In the genomic region with DNA sequence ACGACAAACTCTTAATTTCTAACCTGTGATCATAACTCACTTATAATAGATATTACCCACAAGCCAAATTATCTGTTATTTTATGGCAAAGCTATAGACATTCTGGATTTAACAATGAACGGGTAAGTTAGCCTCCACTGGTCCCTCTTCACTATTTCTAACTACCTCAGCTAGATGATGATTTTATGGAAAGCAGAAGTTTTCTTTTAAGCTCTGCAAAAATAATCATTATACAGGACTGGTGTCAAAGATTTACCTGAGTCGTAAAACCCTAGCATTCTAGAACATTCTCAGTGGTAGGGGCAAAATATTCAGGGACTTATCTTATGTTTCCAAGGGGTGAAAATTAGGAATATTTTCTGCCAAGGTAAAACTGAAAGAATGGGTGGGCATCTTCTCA, we compare ENCODE assay signal across 26 mouse cellular contexts. TPM values are rescaled to one million over a fixed set of nuclear protein-coding genes. Genes with fewer than 3 reads are reported as not detected.
DNase-seq lines count a peak whose midpoint lies in the region; ATAC-seq and TF ChIP-seq lines count a peak whose summit lies in the region.
"Had no signal": no experiment of that assay in that cellular context is flagged by ENCODE, and none has a peak within 500 bp of the region (broad histone marks: within the 10 kb centered on the region; RNA-seq: fewer than 3 reads in every experiment).

No protein-coding gene starts in this region.

- no peaks in the 10 kb centered on the region for H3K27me3 ChIP-seq in kidney, adult 2 months (replicated peaks; ENCODE audit: control insufficient read depth, insufficient read depth, low read length)
- H3K27me3 ChIP-seq in kidney, embryonic 16.5 days (ENCODE audit: insufficient read depth, low read length): no peaks in the 10 kb centered on the region
- H3K27me3 ChIP-seq in liver, adult 2 months (ENCODE audit: control insufficient read depth, insufficient read depth, low read length): no peaks in the 10 kb centered on the region
- H3K27me3 ChIP-seq in liver, postnatal 0 days (ENCODE audit: insufficient read depth, low read length): no peaks in the 10 kb centered on the region
- H3K27me3 ChIP-seq: CH12.LX, Patski had no signal

- no peak overlapping the region for H3K4me2 ChIP-seq in kidney, embryonic 16.5 days (replicated peaks; ENCODE audit: low read depth, low read length)
- no peak overlapping the region for H3K4me2 ChIP-seq in liver, postnatal 0 days (ENCODE audit: low read depth, low read length)

- peak; percentile 59 for DNase-seq in kidney, adult 2 months
- DNase-seq in kidney, postnatal 14 days: no peak
- DNase-seq in kidney, adult 9 months: peak; percentile 73
- peak; percentile 22 for DNase-seq in liver, adult 2 months (ENCODE audit: extremely low read depth, low read depth, low spot score)
- DNase-seq in liver, postnatal 0 days: no peak
- DNase-seq: adrenal gland, adult 2 months; adrenal gland, adult 8-10 months; adrenal gland, postnatal 10 days; adrenal gland, postnatal 14 days; adrenal gland, postnatal 25 days; adrenal gland, postnatal 36 days; B cell, adult 2 months; cerebellum, adult 11 months; cerebellum, adult 11-12 months; cerebellum, adult 18-20 months had no signal

- no peak for TF ChIP-seq EP300 in liver, postnatal 0 days (IDR thresholded peaks at IDR 0.05; ENCODE audit: low read depth)

- no peaks in the 10 kb centered on the region for H3K36me3 ChIP-seq in kidney, adult 2 months (ENCODE audit: control insufficient read depth, insufficient read depth, low read length)
- H3K36me3 ChIP-seq in kidney, embryonic 16.5 days (ENCODE audit: insufficient read depth, low read length): no peaks in the 10 kb centered on the region
- peaks cover 4% of the 10 kb centered on the region; the same call in 1 of the 2 replicates for H3K36me3 ChIP-seq in liver, adult 2 months (ENCODE audit: control insufficient read depth, insufficient read depth, low read length)
- no peaks in the 10 kb centered on the region for H3K36me3 ChIP-seq in liver, postnatal 0 days (replicated peaks; ENCODE audit: insufficient read depth, low read length)
- H3K36me3 ChIP-seq: G1E had no signal

- no peaks in the 10 kb centered on the region for H3K9me3 ChIP-seq in kidney, embryonic 16.5 days (ENCODE audit: low read length)
- H3K9me3 ChIP-seq in liver, postnatal 0 days (ENCODE audit: low read length): no peaks in the 10 kb centered on the region
- H3K9me3 ChIP-seq: G1E had no signal

- ATAC-seq in kidney, embryonic 16.5 days (ENCODE audit: low FRiP score, low TSS enrichment): no peak
- ATAC-seq in liver, postnatal 0 days: no peak
- ATAC-seq: activated CD4-positive, CD25-positive, alpha-beta regulatory T cell, adult 4 months; CD4-positive, CD25-positive, alpha-beta regulatory T cell, adult 4 months; Patski had no signal

- peak overlapping the region; percentile 50; the same call in 1 of the 2 replicates for H3K4me3 ChIP-seq in kidney, adult 2 months (ENCODE audit: insufficient read depth, low read depth, low read length)
- H3K4me3 ChIP-seq in kidney, embryonic 16.5 days (ENCODE audit: low read length): no peak overlapping the region
- peak overlapping the region; percentile 72; the same call in 1 of the 2 replicates for H3K4me3 ChIP-seq in liver, adult 2 months (ENCODE audit: insufficient read depth, low read depth, low read length)
- no peak overlapping the region for H3K4me3 ChIP-seq in liver, postnatal 0 days (ENCODE audit: low read depth, low read length)

- no peak for TF ChIP-seq CTCF in kidney, adult 2 months (conservative IDR thresholded peaks at IDR 0.05; ENCODE audit: insufficient read depth, insufficient read length, low read depth, low read length)
- no peak for TF ChIP-seq CTCF in liver, adult 2 months (IDR thresholded peaks at IDR 0.05; ENCODE audit: low read depth, low read length)
- no peak for TF ChIP-seq CTCF in liver, postnatal 0 days (IDR thresholded peaks at IDR 0.05; ENCODE audit: low read depth)

- peaks cover 2% of the 10 kb centered on the region; the same call in 1 of the 2 replicates for H3K79me2 ChIP-seq in liver, adult 2 months (ENCODE audit: control insufficient read depth, insufficient read depth, low read length)

- no peak for TF ChIP-seq POLR2A in kidney, adult 2 months (IDR thresholded peaks at IDR 0.05; ENCODE audit: low read depth, low read length)
- no peak for TF ChIP-seq POLR2A in liver, adult 2 months (IDR thresholded peaks at IDR 0.05; ENCODE audit: extremely low read depth, insufficient read depth, low read length)

- 45% methylated on average over 3 of the region's 3 CpGs for whole genome bisulfite sequencing in kidney, adult 2 months
- WGBS in kidney, embryonic 16.5 days: 89% methylated on average over 3 of the region's 3 CpGs
- 32% methylated on average over 3 of the region's 3 CpGs for WGBS in liver, adult 2 months
- 73% methylated on average over 3 of the region's 3 CpGs for WGBS in liver, postnatal 0 days (ENCODE audit: insufficient replicate concordance)

- H3K9ac ChIP-seq in kidney, embryonic 16.5 days (replicated peaks; ENCODE audit: low read length): no peak overlapping the region
- no peak overlapping the region for H3K9ac ChIP-seq in liver, adult 2 months (ENCODE audit: low read depth, low read length)
- H3K9ac ChIP-seq in liver, postnatal 0 days (replicated peaks): no peak overlapping the region

- H3K4me1 ChIP-seq in kidney, adult 2 months (ENCODE audit: control insufficient read depth, insufficient read depth, low read length): peaks cover 3% of the 10 kb centered on the region; the same call in 1 of the 2 replicates
- no peaks in the 10 kb centered on the region for H3K4me1 ChIP-seq in kidney, embryonic 16.5 days (ENCODE audit: insufficient read depth, low read length)
- peaks cover 8% of the 10 kb centered on the region; the same call in 1 of the 2 replicates for H3K4me1 ChIP-seq in liver, adult 2 months (ENCODE audit: control insufficient read depth, insufficient read depth, low read length)
- no peaks in the 10 kb centered on the region for H3K4me1 ChIP-seq in liver, postnatal 0 days (ENCODE audit: insufficient read depth)

- peak overlapping the region; percentile 89 for H3K27ac ChIP-seq in kidney, adult 2 months (ENCODE audit: insufficient read depth, low read depth, low read length)
- H3K27ac ChIP-seq in kidney, embryonic 16.5 days (ENCODE audit: low read length): no peak overlapping the region
- H3K27ac ChIP-seq in liver, adult 2 months (replicated peaks; ENCODE audit: insufficient read depth, low read depth, low read length): no peak overlapping the region
- H3K27ac ChIP-seq in liver, postnatal 0 days (ENCODE audit: low read depth): no peak overlapping the region

RNA-seq across cellular contexts. Expression of gene Ugt3a2, which starts 1.3 kb away (rescaled TPM):
- 486 and 522 TPM in 2 replicates for polyA plus RNA-seq in kidney, adult 2 months (2012; rRNA removed)
- 1.1 and 2.9 TPM in 2 replicates for polyA plus RNA-seq in kidney, embryonic 16.5 days (2015; fragmentation: Nextera tagmentation; extraction: Ambion mirVana)
- 340 and 468 TPM in 2 replicates for total RNA-seq in liver, adult 2 months (2014; rRNA removed)
- 218 and 268 TPM in 2 replicates for polyA plus RNA-seq in liver, adult 2 months (2012; rRNA removed)
- polyA plus RNA-seq in liver, postnatal 0 days (2015; fragmentation: Nextera tagmentation; extraction: Ambion mirVana): 8.3 and 9.8 TPM in 2 replicates
- total RNA-seq: CH12.LX, ES-E14, G1E, MEL had no signal
- polyA plus RNA-seq: activated CD4-positive, CD25-positive, alpha-beta regulatory T cell, adult 4 months; brain, embryonic 14.5 days; C2C12; G1E; Patski had no signal

RNA-seq across cellular contexts. Expression of gene Ugt3a1, which starts 59.9 kb away (rescaled TPM):
- 193 and 203 TPM in 2 replicates for polyA plus RNA-seq in kidney, adult 2 months (2012; rRNA removed)
- 0.13 and 0.49 TPM in 2 replicates for polyA plus RNA-seq in kidney, embryonic 16.5 days (2015; fragmentation: Nextera tagmentation; extraction: Ambion mirVana)
- 95.4 and 118 TPM in 2 replicates for total RNA-seq in liver, adult 2 months (2014; rRNA removed)
- 50.9 and 100 TPM in 2 replicates for polyA plus RNA-seq in liver, adult 2 months (2012; rRNA removed)
- 0.92 and 0.94 TPM in 2 replicates for polyA plus RNA-seq in liver, postnatal 0 days (2015; fragmentation: Nextera tagmentation; extraction: Ambion mirVana)
- total RNA-seq: adrenal gland, adult 18-20 months; adrenal gland, postnatal 25 days; adrenal gland, postnatal 36 days; CH12.LX; ES-E14; MEL had no signal
- polyA plus RNA-seq: activated CD4-positive, CD25-positive, alpha-beta regulatory T cell, adult 4 months; adrenal gland, adult 2 months; brain, embryonic 14.5 days; C2C12; CD4-positive, CD25-positive, alpha-beta regulatory T cell, adult 4 months; G1E; Patski had no signal

Comparison
In these comparisons a context has a peak if more than half of its experiments do, and no peak if none do; other contexts are left out.
1. DNase-seq: peak in kidney, adult 2 months (single experiment), kidney, adult 9 months (single experiment) and liver, adult 2 months (single experiment); none in kidney, postnatal 14 days (single experiment) and liver, postnatal 0 days (single experiment).
2. H3K4me3 ChIP-seq: peak in kidney, adult 2 months (single experiment) and liver, adult 2 months (single experiment); none in kidney, embryonic 16.5 days (single experiment) and liver, postnatal 0 days (single experiment).
3. RNA of gene Ugt3a2, which starts 1.3 kb away (polyA plus RNA-seq): 486 to 522 TPM in kidney, adult 2 months and 218 to 268 TPM in liver, adult 2 months; 8.3 to 9.8 TPM in liver, postnatal 0 days and 1.1 to 2.9 TPM in kidney, embryonic 16.5 days; every median in the first group is over 10 times any median in the second.
4. RNA of gene Ugt3a1, which starts 59.9 kb away (polyA plus RNA-seq): 193 to 203 TPM in kidney, adult 2 months and 50.9 to 100 TPM in liver, adult 2 months; 0.92 to 0.94 TPM in liver, postnatal 0 days and 0.13 to 0.49 TPM in kidney, embryonic 16.5 days; every median in the first group is over 10 times any median in the second.